Mouse (Mus musculus): ENCODE results near the gene Gm20518.

- TF ChIP-seq CTCF (conservative IDR thresholded peaks at IDR 0.05; ENCODE audit: insufficient read depth, insufficient read length, low read depth, low read length) (no peak), POLR2A (IDR thresholded peaks at IDR 0.05; ENCODE audit: low read depth, low read length) (no peak)
Measured at GRCm38 (mm10) chr16:17842437-17842836, 49.0 kb downstream of the Gm20518 start.
